Mouse (Mus musculus): ENCODE measurements around the gene Abtb2. TPM values are rescaled to one million over a fixed set of nuclear protein-coding genes. Genes with fewer than 3 reads are reported as not detected.

Gene Abtb2
- total RNA-seq, 1 experiment, result 5.5 TPM

DNA sequence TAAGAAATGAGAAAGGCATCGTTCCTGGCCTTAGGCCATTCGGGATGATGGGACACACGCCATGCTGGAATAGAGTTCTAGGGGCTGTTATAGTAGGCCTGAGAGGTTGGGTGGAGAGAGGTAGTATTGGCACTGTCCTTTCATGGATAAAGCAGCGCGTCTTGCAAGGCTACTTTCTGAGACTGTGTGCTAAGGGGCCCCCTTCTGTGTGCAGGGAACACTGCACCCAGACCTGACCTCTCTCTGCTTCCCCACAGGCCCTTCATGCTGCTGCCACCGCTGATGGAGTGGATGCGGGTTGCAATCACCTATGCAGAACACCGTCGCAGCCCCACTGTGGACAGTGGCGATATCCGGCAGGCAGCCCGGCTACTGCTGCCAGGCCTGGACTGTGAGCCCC, 134.4 kb downstream of the Abtb2 start:
- Histone ChIP-seq H3K36me3 (ENCODE audit: control insufficient read depth, insufficient read depth, low read length, poor library complexity, severe bottlenecking) (no peaks in the 10 kb centered on the region), H3K4me3 (ENCODE audit: insufficient read depth in 1 of 2, low read depth in 1 of 2, low read length in 2 of 2, poor library complexity in 1 of 2, severe bottlenecking in 1 of 2) (no peak overlapping the region), H3K4me1 (ENCODE audit: control insufficient read depth in 2 of 2, insufficient read depth in 2 of 2, low read length in 2 of 2, poor library complexity in 1 of 2) (no peaks in the 10 kb centered on the region), H3K9me3 (ENCODE audit: control insufficient read depth, insufficient read depth, low read depth, low read length) (no peaks in the 10 kb centered on the region), H3K9ac (ENCODE audit: insufficient read depth, low read depth, low read length, poor library complexity, severe bottlenecking) (no peak overlapping the region), H3K27ac (ENCODE audit: insufficient read depth, low read depth, low read length, poor library complexity, severe bottlenecking) (no peak overlapping the region)
- no peak for DNase-seq (ENCODE audit: low read depth, low spot score)
- TF ChIP-seq CHD2 (IDR thresholded peaks at IDR 0.05; ENCODE audit: low read depth, low read length) (no peak), ZC3H11A (IDR thresholded peaks at IDR 0.05; ENCODE audit: borderline replicate concordance, low read depth, low read length) (no peak), ZNF384 (IDR thresholded peaks at IDR 0.05; ENCODE audit: low read depth, low read length) (no peak)
- in situ Hi-C loops (cut with MboI; ENCODE audit: low sequenced_read_pairs in 2 of 2, unreplicated experiment in 2 of 2), result no loop called here

DNA sequence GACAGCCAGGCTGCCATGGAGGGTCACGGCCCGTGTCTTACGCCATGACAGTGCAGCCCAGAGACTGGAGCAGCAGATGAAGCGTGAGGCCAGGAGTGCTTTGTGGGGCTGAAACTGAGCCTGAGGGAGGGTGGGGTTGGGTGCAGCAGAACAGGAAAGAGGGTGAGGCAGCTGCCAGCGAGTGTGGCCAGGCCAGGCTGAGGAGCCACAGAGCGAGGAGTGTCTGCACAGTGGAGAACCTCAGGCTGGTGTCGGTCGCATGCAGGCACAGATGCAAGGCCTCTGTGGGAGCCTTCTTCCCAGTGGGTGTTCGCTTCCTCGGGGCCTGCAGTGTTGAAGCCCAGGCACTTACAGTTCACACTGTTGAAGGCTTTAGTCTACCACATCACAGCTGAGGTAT, 137.2 kb downstream of the Abtb2 start:
- Histone ChIP-seq H3K9me3 (ENCODE audit: control insufficient read depth, insufficient read depth, low read depth, low read length) (no peaks in the 10 kb centered on the region), H3K4me1 (ENCODE audit: control insufficient read depth in 2 of 2, insufficient read depth in 2 of 2, low read length in 2 of 2, poor library complexity in 1 of 2) (no peaks in the 10 kb centered on the region), H3K36me3 (ENCODE audit: control insufficient read depth, insufficient read depth, low read length, poor library complexity, severe bottlenecking) (no peaks in the 10 kb centered on the region), H3K27ac (ENCODE audit: insufficient read depth, low read depth, low read length, poor library complexity, severe bottlenecking) (no peak overlapping the region), H3K4me3 (ENCODE audit: insufficient read depth in 1 of 2, low read depth in 1 of 2, low read length in 2 of 2, poor library complexity in 1 of 2, severe bottlenecking in 1 of 2) (no peak overlapping the region), H3K9ac (ENCODE audit: insufficient read depth, low read depth, low read length, poor library complexity, severe bottlenecking) (no peak overlapping the region)
- no peak for DNase-seq (ENCODE audit: low read depth, low spot score)
- in situ Hi-C loops (cut with MboI; ENCODE audit: low sequenced_read_pairs in 2 of 2, unreplicated experiment in 2 of 2), result no loop called here
- no peak for TF ChIP-seq ZNF384 (IDR thresholded peaks at IDR 0.05; ENCODE audit: low read depth, low read length)
- no peak for TF ChIP-seq MAFK (IDR thresholded peaks at IDR 0.05; ENCODE audit: insufficient read depth, low read depth, low read length)
- no peak for TF ChIP-seq ZC3H11A (IDR thresholded peaks at IDR 0.05; ENCODE audit: borderline replicate concordance, low read depth, low read length)
- no peak for TF ChIP-seq HCFC1 (IDR thresholded peaks at IDR 0.05; ENCODE audit: borderline replicate concordance, insufficient read depth, low read length)
- TF ChIP-seq CHD2 (IDR thresholded peaks at IDR 0.05; ENCODE audit: low read depth, low read length), result no peak

DNA sequence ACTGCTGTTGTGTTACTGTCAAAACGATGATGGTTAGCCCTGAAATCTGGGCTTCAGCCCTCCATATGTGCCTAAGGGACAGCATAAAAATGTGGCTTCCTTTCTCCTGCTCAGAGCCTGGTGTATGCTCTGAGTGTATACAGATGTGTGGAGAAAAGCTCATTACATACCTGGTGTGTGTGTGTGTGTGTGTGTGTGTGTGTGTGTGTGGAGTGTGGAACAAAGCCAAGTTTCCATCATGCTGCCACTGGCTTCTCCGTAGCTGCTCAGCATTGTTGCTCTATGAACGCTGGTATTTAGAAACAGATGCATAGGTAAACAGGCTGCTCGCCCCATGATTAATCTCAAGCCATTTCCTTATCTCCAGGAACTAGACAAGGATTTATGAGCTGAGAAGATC, 137.8 kb downstream of the Abtb2 start:
- no peak for DNase-seq (ENCODE audit: low read depth, low spot score)
- Histone ChIP-seq H3K36me3 (ENCODE audit: control insufficient read depth, insufficient read depth, low read length, poor library complexity, severe bottlenecking) (no peaks in the 10 kb centered on the region), H3K27ac (ENCODE audit: insufficient read depth, low read depth, low read length, poor library complexity, severe bottlenecking) (no peak overlapping the region), H3K4me3 (ENCODE audit: insufficient read depth in 1 of 2, low read depth in 1 of 2, low read length in 2 of 2, poor library complexity in 1 of 2, severe bottlenecking in 1 of 2) (no peak overlapping the region), H3K9ac (ENCODE audit: insufficient read depth, low read depth, low read length, poor library complexity, severe bottlenecking) (no peak overlapping the region), H3K9me3 (ENCODE audit: control insufficient read depth, insufficient read depth, low read depth, low read length) (no peaks in the 10 kb centered on the region), H3K4me1 (ENCODE audit: control insufficient read depth in 2 of 2, insufficient read depth in 2 of 2, low read length in 2 of 2, poor library complexity in 1 of 2) (no peaks in the 10 kb centered on the region)
- in situ Hi-C loops (cut with MboI; ENCODE audit: low sequenced_read_pairs in 2 of 2, unreplicated experiment in 2 of 2), result no loop called here
- TF ChIP-seq ZNF384 (IDR thresholded peaks at IDR 0.05; ENCODE audit: low read depth, low read length) (no peak), CHD2 (IDR thresholded peaks at IDR 0.05; ENCODE audit: low read depth, low read length) (no peak), MAFK (IDR thresholded peaks at IDR 0.05; ENCODE audit: insufficient read depth, low read depth, low read length) (no peak), ZC3H11A (IDR thresholded peaks at IDR 0.05; ENCODE audit: borderline replicate concordance, low read depth, low read length) (no peak), HCFC1 (IDR thresholded peaks at IDR 0.05; ENCODE audit: borderline replicate concordance, insufficient read depth, low read length) (no peak)

DNA sequence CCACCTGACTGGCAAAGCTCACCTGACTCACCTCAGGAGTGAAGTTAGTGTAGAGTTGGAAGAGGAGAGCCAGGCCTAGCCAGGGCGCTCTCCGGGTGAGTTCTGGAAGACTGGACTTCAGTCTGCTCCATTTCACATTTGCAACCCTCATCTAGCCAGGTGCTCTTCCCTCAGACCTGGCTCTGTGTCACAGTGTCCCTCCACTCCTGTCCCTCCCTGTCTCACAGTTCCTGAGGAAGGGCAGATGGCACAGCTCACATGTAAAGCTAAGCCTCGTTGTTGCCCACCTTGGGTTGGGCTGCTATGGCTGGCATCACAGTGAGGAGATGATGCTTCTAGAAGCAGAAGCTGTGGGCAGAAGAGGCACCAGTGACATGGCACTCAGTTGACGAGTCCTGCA, 139.7 kb downstream of the Abtb2 start:
- Histone ChIP-seq H3K36me3 (ENCODE audit: control insufficient read depth, insufficient read depth, low read length, poor library complexity, severe bottlenecking) (no peaks in the 10 kb centered on the region), H3K4me3 (ENCODE audit: insufficient read depth in 1 of 2, low read depth in 1 of 2, low read length in 2 of 2, poor library complexity in 1 of 2, severe bottlenecking in 1 of 2) (no peak overlapping the region), H3K4me1 (ENCODE audit: control insufficient read depth in 2 of 2, insufficient read depth in 2 of 2, low read length in 2 of 2, poor library complexity in 1 of 2) (no peaks in the 10 kb centered on the region), H3K9ac (ENCODE audit: insufficient read depth, low read depth, low read length, poor library complexity, severe bottlenecking) (no peak overlapping the region), H3K9me3 (ENCODE audit: control insufficient read depth, insufficient read depth, low read depth, low read length) (no peaks in the 10 kb centered on the region), H3K27ac (ENCODE audit: insufficient read depth, low read depth, low read length, poor library complexity, severe bottlenecking) (no peak overlapping the region)
- in situ Hi-C loops (cut with MboI; ENCODE audit: low sequenced_read_pairs in 2 of 2, unreplicated experiment in 2 of 2), result no loop called here
- TF ChIP-seq ZC3H11A (IDR thresholded peaks at IDR 0.05; ENCODE audit: borderline replicate concordance, low read depth, low read length) (no peak), ZNF384 (IDR thresholded peaks at IDR 0.05; ENCODE audit: low read depth, low read length) (no peak), MAFK (IDR thresholded peaks at IDR 0.05; ENCODE audit: insufficient read depth, low read depth, low read length) (no peak), HCFC1 (IDR thresholded peaks at IDR 0.05; ENCODE audit: borderline replicate concordance, insufficient read depth, low read length) (no peak), CHD2 (IDR thresholded peaks at IDR 0.05; ENCODE audit: low read depth, low read length) (no peak)
- no peak for DNase-seq (ENCODE audit: low read depth, low spot score)

DNA sequence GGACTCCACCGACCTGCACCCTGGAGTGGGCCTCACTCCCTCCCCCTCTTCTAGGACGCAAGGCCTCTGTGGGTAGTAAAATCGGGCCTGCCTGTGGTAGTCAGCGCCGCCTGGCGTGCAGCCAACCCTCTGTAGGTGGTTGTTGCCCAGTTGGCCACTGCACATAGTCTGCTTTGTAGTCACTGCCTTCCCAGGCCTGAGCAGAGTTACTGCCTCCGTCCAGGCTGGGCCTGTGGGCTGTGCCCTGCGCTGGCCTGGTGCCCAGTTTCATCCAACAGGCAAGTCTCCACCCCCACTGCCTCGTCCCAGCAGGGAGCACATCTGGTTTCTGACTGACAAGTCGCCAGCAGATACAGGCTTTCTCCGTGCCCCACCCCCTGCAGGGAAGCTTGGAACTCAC, 140.1 kb downstream of the Abtb2 start:
- Histone ChIP-seq H3K36me3 (ENCODE audit: control insufficient read depth, insufficient read depth, low read length, poor library complexity, severe bottlenecking) (no peaks in the 10 kb centered on the region), H3K9me3 (ENCODE audit: control insufficient read depth, insufficient read depth, low read depth, low read length) (no peaks in the 10 kb centered on the region), H3K27ac (ENCODE audit: insufficient read depth, low read depth, low read length, poor library complexity, severe bottlenecking) (no peak overlapping the region), H3K4me3 (ENCODE audit: insufficient read depth in 1 of 2, low read depth in 1 of 2, low read length in 2 of 2, poor library complexity in 1 of 2, severe bottlenecking in 1 of 2) (no peak overlapping the region), H3K9ac (ENCODE audit: insufficient read depth, low read depth, low read length, poor library complexity, severe bottlenecking) (no peak overlapping the region), H3K4me1 (ENCODE audit: control insufficient read depth in 2 of 2, insufficient read depth in 2 of 2, low read length in 2 of 2, poor library complexity in 1 of 2) (no peaks in the 10 kb centered on the region)
- in situ Hi-C loops (cut with MboI; ENCODE audit: low sequenced_read_pairs in 2 of 2, unreplicated experiment in 2 of 2), result no loop called here
- no peak for TF ChIP-seq MAFK (IDR thresholded peaks at IDR 0.05; ENCODE audit: insufficient read depth, low read depth, low read length)
- no peak for DNase-seq (ENCODE audit: low read depth, low spot score)

Data from ES-E14 (cell line).